Mouse (Mus musculus): Measurements from ENCODE around the gene C130073F10Rik. TPM values are rescaled to one million over a fixed set of nuclear protein-coding genes. Genes with fewer than 3 reads are reported as not detected.

The C130073F10Rik gene
- not detected for polyA plus RNA-seq (2015; fragmentation: Illumina TruSeq; extraction: RNeasy Lipid Tissue Mini Kit (QIAGEN cat#74804); ENCODE audit: low read depth, low replicate concordance)

DNA sequence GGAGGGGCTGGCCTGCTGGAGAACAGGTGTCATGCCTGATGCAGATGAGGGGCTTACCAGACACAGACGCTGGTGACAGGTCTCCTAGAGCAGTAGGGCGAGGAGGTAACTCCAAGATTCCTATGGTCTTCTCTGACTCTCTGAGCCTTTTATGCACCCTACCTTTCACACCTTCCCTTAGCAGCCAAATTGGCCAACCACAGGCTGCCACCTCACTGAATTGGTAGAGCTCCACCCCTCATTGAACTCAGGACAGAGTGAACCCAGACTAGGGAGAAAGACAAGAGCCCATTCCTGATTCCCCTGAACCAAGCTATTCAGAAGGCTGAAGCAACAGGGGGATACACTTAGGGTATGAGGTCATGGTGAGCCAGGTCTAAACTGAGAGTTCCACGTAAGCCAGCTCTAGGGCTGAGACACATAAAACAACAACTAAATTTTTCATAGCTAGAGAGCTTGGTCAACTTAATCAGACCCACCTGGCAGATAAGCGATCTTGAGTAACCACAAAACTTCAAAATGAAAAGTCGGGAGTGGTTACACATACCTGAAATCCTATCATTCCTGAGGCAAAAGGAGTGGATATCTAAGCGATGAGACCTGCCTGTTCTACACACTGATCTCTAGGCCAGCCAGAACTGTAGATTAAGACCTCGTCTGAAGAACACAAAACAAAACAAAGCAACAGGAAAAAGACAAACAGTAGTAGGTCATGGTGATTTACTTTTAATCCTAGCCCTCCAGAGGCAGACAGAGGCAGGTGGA lies at the start of gene C130073F10Rik:
C130073F10Rik (minus strand) TSS at position 134 of the 765 bp plus-strand sequence.

DNA sequence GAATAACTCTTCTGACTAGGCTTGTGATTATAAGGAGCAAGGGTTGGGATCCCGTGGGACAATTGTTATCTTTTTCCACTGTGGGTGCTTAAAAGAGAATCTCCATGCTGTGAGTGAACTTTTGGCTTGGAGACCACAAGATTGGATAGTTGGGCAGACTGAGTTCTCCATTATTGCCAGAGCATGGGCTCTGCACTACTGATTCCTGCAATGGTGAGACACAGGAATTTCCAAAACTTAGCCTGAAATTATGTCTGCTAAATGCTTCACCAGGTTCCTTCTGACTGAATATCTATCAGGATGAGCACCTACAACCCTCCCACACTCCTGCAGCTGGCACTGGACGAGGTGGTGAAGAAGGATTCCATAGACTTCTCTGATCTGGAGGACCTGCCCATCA lies 46.5 kb upstream of the C130073F10Rik start, which contains the start of gene Gm12794:
Gm12794 (plus strand) TSS at position 301 of the 400 bp plus-strand sequence.

DNA sequence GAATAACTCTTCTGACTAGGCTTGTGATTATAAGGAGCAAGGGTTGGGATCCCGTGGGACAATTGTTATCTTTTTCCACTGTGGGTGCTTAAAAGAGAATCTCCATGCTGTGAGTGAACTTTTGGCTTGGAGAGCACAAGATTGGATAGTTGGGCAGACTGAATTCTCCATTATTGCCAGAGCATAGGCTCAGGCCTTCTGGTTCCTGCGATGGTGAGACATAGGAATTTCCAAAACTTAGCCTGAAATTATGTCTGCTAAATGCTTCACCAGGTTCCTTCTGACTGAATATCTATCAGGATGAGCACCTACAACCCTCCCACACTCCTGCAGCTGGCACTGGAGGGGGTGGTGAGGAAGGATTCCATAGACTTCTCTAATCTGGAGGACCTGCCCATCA lies 15.2 kb upstream of the C130073F10Rik start, which contains the start of gene Gm12800:
Gm12800 (plus strand) TSS at position 301 of the 400 bp plus-strand sequence.

DNA sequence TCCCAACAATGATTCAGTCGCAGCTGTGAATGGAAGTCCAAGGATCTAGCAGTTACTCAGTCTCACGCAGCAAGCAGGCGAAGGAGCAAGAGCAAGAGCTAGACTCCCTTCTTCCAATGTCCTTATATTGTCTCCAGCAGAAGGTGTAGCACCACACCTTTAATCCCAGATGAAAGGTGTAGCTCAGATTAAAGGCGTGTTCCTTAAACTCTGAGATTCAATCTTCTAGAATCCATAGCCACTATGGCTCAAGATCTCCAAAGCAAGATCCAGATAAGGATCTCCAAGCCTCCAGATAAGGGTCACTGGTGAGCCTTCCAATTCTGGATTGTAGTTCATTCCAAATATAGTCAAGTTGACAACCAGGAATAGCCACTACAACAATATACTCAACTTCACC lies 49.7 kb downstream of the C130073F10Rik start, which contains the start of gene B020004J07Rik:
B020004J07Rik (minus strand) TSS at position 101 of the 400 bp plus-strand sequence.

Other genes starting within 250 kb of the C130073F10Rik start
- gene Leprot, start 246.1 kb downstream of the C130073F10Rik start, polyA plus RNA-seq (2015; fragmentation: Illumina TruSeq; extraction: RNeasy Lipid Tissue Mini Kit (QIAGEN cat#74804); ENCODE audit: low read depth, low replicate concordance) = 36.0 TPM
- 2.0 TPM for gene Lepr, start 176.4 kb downstream of the C130073F10Rik start, polyA plus RNA-seq (2015; fragmentation: Illumina TruSeq; extraction: RNeasy Lipid Tissue Mini Kit (QIAGEN cat#74804); ENCODE audit: low read depth, low replicate concordance)
- not detected for gene B020004J07Rik, start 49.8 kb downstream of the C130073F10Rik start, polyA plus RNA-seq (2015; fragmentation: Illumina TruSeq; extraction: RNeasy Lipid Tissue Mini Kit (QIAGEN cat#74804); ENCODE audit: low read depth, low replicate concordance)
- not detected for gene Gm12800, start 15.3 kb upstream of the C130073F10Rik start, polyA plus RNA-seq (2015; fragmentation: Illumina TruSeq; extraction: RNeasy Lipid Tissue Mini Kit (QIAGEN cat#74804); ENCODE audit: low read depth, low replicate concordance)
- not detected for gene Gm12794, start 46.6 kb upstream of the C130073F10Rik start, polyA plus RNA-seq (2015; fragmentation: Illumina TruSeq; extraction: RNeasy Lipid Tissue Mini Kit (QIAGEN cat#74804); ENCODE audit: low read depth, low replicate concordance)
- not detected for gene Gm12790, start 87.3 kb upstream of the C130073F10Rik start, polyA plus RNA-seq (2015; fragmentation: Illumina TruSeq; extraction: RNeasy Lipid Tissue Mini Kit (QIAGEN cat#74804); ENCODE audit: low read depth, low replicate concordance)
- gene Gm12789, start 92.8 kb upstream of the C130073F10Rik start, polyA plus RNA-seq (2015; fragmentation: Illumina TruSeq; extraction: RNeasy Lipid Tissue Mini Kit (QIAGEN cat#74804); ENCODE audit: low read depth, low replicate concordance) = not detected
- gene Pde4b, start 193.8 kb upstream of the C130073F10Rik start, polyA plus RNA-seq (2015; fragmentation: Illumina TruSeq; extraction: RNeasy Lipid Tissue Mini Kit (QIAGEN cat#74804); ENCODE audit: low read depth, low replicate concordance) = 99.6 TPM

All from brain, adult 10 weeks (tissue).